Comparison of ENCODE assay signal across 8 mouse cellular contexts in the genomic region with DNA sequence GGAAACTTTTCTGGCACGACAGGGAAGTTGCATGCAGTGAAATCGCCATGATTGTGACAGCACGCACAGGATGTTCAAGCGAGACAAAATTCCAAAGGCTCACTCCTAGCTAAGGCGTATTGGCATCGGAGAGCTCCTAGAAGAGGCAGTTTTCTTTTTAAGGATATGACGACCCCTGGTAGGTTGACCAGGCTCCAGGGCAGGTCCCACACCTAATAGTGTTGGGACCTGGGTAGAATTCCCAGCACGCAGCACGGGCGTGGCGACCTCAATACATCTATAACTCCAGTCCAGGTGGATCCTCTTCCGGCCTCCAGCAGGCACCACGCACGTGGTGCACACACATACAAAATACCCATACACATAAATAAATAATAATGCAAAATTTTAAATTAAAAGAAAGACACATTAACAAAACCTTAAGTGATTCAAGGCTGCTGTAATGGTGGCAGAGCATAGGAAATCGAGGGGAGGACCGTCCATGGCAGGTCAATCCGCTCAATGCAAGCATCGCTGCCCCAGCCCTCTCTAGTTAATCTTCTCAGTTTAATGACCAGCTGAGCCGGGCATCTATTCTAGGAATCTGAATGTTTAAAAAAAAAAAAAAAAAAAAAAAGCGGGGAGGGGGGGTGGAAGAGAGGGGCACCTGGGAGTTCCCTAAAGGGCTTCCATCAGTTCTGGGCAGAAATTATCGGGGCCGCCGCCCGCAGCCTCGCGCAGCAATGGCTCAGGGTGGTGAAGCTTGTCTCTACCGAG. TPM values are rescaled to one million over a fixed set of nuclear protein-coding genes. Genes with fewer than 3 reads are reported as not detected.
A peak's percentile ranks its signal among the peaks of the same experiment; 100 is the strongest.
DNase-seq lines count a peak whose midpoint lies in the region; ATAC-seq and TF ChIP-seq lines count a peak whose summit lies in the region.
"Had no signal": no experiment of that assay in that cellular context is flagged by ENCODE, and none has a peak within 500 bp of the region (broad histone marks: within the 10 kb centered on the region; RNA-seq: fewer than 3 reads in every experiment).

No protein-coding gene starts in this region.

- no peaks in the 10 kb centered on the region for H3K27me3 ChIP-seq in lung, postnatal 0 days (replicated peaks; ENCODE audit: insufficient read depth, low read length)
- no peaks in the 10 kb centered on the region for H3K27me3 ChIP-seq in embryonic facial prominence, embryonic 13.5 days
- H3K27me3 ChIP-seq in hindbrain, embryonic 16.5 days (replicated peaks; ENCODE audit: control insufficient read depth, insufficient read depth, low read length): no peaks in the 10 kb centered on the region
- H3K27me3 ChIP-seq in midbrain, postnatal 0 days (ENCODE audit: insufficient read depth, low read length): no peaks in the 10 kb centered on the region

- no peak for TF ChIP-seq CTCF in lung, postnatal 0 days (IDR thresholded peaks at IDR 0.05)
- no peak for TF ChIP-seq CTCF in midbrain, postnatal 0 days (IDR thresholded peaks at IDR 0.05)

- peak overlapping the region; percentile 83 for H3K4me2 ChIP-seq in lung, postnatal 0 days (replicated peaks; ENCODE audit: low read depth, low read length)
- peak overlapping the region; percentile 85 for H3K4me2 ChIP-seq in embryonic facial prominence, embryonic 13.5 days
- H3K4me2 ChIP-seq in hindbrain, embryonic 16.5 days (ENCODE audit: low read length): peak overlapping the region; percentile 85
- peak overlapping the region; percentile 89 for H3K4me2 ChIP-seq in midbrain, postnatal 0 days (ENCODE audit: low read depth, low read length, poor library complexity, severe bottlenecking)

- ATAC-seq in lung, postnatal 0 days: no peak
- no peak for ATAC-seq in embryonic facial prominence, embryonic 13.5 days (ENCODE audit: insufficient number of reproducible peaks, insufficient read depth, low FRiP score, low TSS enrichment, low read depth)
- ATAC-seq in hindbrain, embryonic 16.5 days: peak; percentile 22
- ATAC-seq in midbrain, postnatal 0 days (ENCODE audit: low FRiP score): peak; percentile 48

- 0 out of 2 replicates have a peak, but pooled peaks have one; percentile 39 for TF ChIP-seq EP300 in lung, postnatal 0 days (IDR thresholded peaks at IDR 0.05)

- no peak overlapping the region; the same call in 1 of the 2 replicates for H3K27ac ChIP-seq in lung, postnatal 0 days (ENCODE audit: low read length)
- no peak overlapping the region for H3K27ac ChIP-seq in embryonic facial prominence, embryonic 13.5 days
- peak overlapping the region; percentile 88 for H3K27ac ChIP-seq in hindbrain, embryonic 16.5 days (ENCODE audit: low read depth, low read length)
- H3K27ac ChIP-seq in midbrain, postnatal 0 days (ENCODE audit: low read depth, low read length): peak overlapping the region; percentile 78

- no peaks in the 10 kb centered on the region for H3K9me3 ChIP-seq in lung, postnatal 0 days (ENCODE audit: low read length)
- no peaks in the 10 kb centered on the region for H3K9me3 ChIP-seq in embryonic facial prominence, embryonic 13.5 days
- no peaks in the 10 kb centered on the region for H3K9me3 ChIP-seq in hindbrain, embryonic 16.5 days (ENCODE audit: control insufficient read depth, low read length)
- H3K9me3 ChIP-seq in midbrain, postnatal 0 days (ENCODE audit: low read length): no peaks in the 10 kb centered on the region

- DNase-seq in lung, postnatal 0 days (ENCODE audit: low spot score): no peak
- DNase-seq in lung, postnatal 10 days: no peak
- DNase-seq in midbrain, postnatal 0 days (ENCODE audit: low spot score): peak; percentile 37
- no peak for DNase-seq in gastrocnemius, postnatal 25 days
- no peak for DNase-seq in spleen, postnatal 10 days (ENCODE audit: low spot score in 2 of 2)

- 0 out of 2 replicates have a peak, but pooled peaks cover 3% of the 10 kb centered on the region for H3K36me3 ChIP-seq in lung, postnatal 0 days (ENCODE audit: insufficient read depth, low read length)
- H3K36me3 ChIP-seq in embryonic facial prominence, embryonic 13.5 days: peaks cover 21% of the 10 kb centered on the region
- peaks cover 4% of the 10 kb centered on the region; the same call in 1 of the 2 replicates for H3K36me3 ChIP-seq in hindbrain, embryonic 16.5 days (ENCODE audit: control insufficient read depth, insufficient read depth, low read length)
- H3K36me3 ChIP-seq in midbrain, postnatal 0 days (ENCODE audit: insufficient read depth, low read length): peaks cover 17% of the 10 kb centered on the region

- peaks cover 10% of the 10 kb centered on the region; the same call in 1 of the 2 replicates for H3K4me1 ChIP-seq in lung, postnatal 0 days (ENCODE audit: insufficient read depth, low read depth, low read length)
- H3K4me1 ChIP-seq in embryonic facial prominence, embryonic 13.5 days: peaks cover 17% of the 10 kb centered on the region
- peaks cover 12% of the 10 kb centered on the region for H3K4me1 ChIP-seq in hindbrain, embryonic 16.5 days (ENCODE audit: control insufficient read depth, insufficient read depth, low read depth, low read length)
- peaks cover 15% of the 10 kb centered on the region for H3K4me1 ChIP-seq in midbrain, postnatal 0 days (ENCODE audit: insufficient read depth, low read length)

- peak overlapping the region; percentile 67 for H3K4me3 ChIP-seq in lung, postnatal 0 days (ENCODE audit: low read depth, low read length)
- peak overlapping the region; percentile 76 for H3K4me3 ChIP-seq in embryonic facial prominence, embryonic 13.5 days
- peak overlapping the region; percentile 81 for H3K4me3 ChIP-seq in hindbrain, embryonic 16.5 days (ENCODE audit: low read length)
- H3K4me3 ChIP-seq in midbrain, postnatal 0 days (ENCODE audit: low read depth, low read length): peak overlapping the region; percentile 78

- WGBS in lung, postnatal 0 days: 32% methylated on average over 26 of the region's 27 CpGs
- WGBS in embryonic facial prominence, embryonic 13.5 days: 30% methylated on average over 27 of the region's 27 CpGs
- 24% methylated on average over 26 of the region's 27 CpGs for WGBS in hindbrain, embryonic 16.5 days
- WGBS in midbrain, postnatal 0 days: 22% methylated on average over 25 of the region's 27 CpGs

- peak overlapping the region; percentile 65; the same call in 1 of the 2 replicates for H3K9ac ChIP-seq in lung, postnatal 0 days (replicated peaks; ENCODE audit: low read depth)
- peak overlapping the region; percentile 80 for H3K9ac ChIP-seq in embryonic facial prominence, embryonic 13.5 days
- H3K9ac ChIP-seq in hindbrain, embryonic 16.5 days (ENCODE audit: low read depth, low read length): peak overlapping the region; percentile 89
- peak overlapping the region; percentile 84 for H3K9ac ChIP-seq in midbrain, postnatal 0 days (replicated peaks; ENCODE audit: low read length, poor library complexity, severe bottlenecking)

RNA-seq across cellular contexts. Expression of a gene that starts 0.5 kb away (rescaled TPM):
- 57.1 and 57.5 TPM in 2 replicates for polyA plus RNA-seq in lung, postnatal 0 days (2015; fragmentation: Nextera tagmentation; extraction: Ambion mirVana)
- 36.7 and 37.1 TPM in 2 replicates for polyA plus RNA-seq in embryonic facial prominence, embryonic 13.5 days (2015; fragmentation: Nextera tagmentation; extraction: Ambion mirVana)
- polyA plus RNA-seq in hindbrain, embryonic 16.5 days (2015; fragmentation: Nextera tagmentation; extraction: Ambion mirVana): 110 and 111 TPM in 2 replicates
- 162 and 182 TPM in 2 replicates for total RNA-seq in midbrain, postnatal 0 days (2014; rRNA removed)
- 115 and 127 TPM in 2 replicates for polyA plus RNA-seq in midbrain, postnatal 0 days (2015; fragmentation: Nextera tagmentation; extraction: Ambion mirVana)
- total RNA-seq in gastrocnemius, postnatal 25 days (2021): 10 to 100 TPM; 48.6 to 51.5 TPM

RNA-seq across cellular contexts. Expression of a gene that starts 27.8 kb away (rescaled TPM):
- polyA plus RNA-seq in lung, postnatal 0 days (2015; fragmentation: Nextera tagmentation; extraction: Ambion mirVana): 71.2 and 77.6 TPM in 2 replicates
- 59.9 and 62.3 TPM in 2 replicates for polyA plus RNA-seq in embryonic facial prominence, embryonic 13.5 days (2015; fragmentation: Nextera tagmentation; extraction: Ambion mirVana)
- polyA plus RNA-seq in hindbrain, embryonic 16.5 days (2015; fragmentation: Nextera tagmentation; extraction: Ambion mirVana): 344 and 354 TPM in 2 replicates
- 391 and 571 TPM in 2 replicates for total RNA-seq in midbrain, postnatal 0 days (2014; rRNA removed)
- polyA plus RNA-seq in midbrain, postnatal 0 days (2015; fragmentation: Nextera tagmentation; extraction: Ambion mirVana): 341 and 372 TPM in 2 replicates
- total RNA-seq in gastrocnemius, postnatal 25 days (2021): 1 to 10 TPM; 6.5 to 9.1 TPM

RNA-seq across cellular contexts. Expression of a gene that starts 46.3 kb away (rescaled TPM):
- 1.7 and 2.0 TPM in 2 replicates for polyA plus RNA-seq in lung, postnatal 0 days (2015; fragmentation: Nextera tagmentation; extraction: Ambion mirVana)
- 0.37 and 3.7 TPM in 2 replicates for polyA plus RNA-seq in embryonic facial prominence, embryonic 13.5 days (2015; fragmentation: Nextera tagmentation; extraction: Ambion mirVana)
- polyA plus RNA-seq in hindbrain, embryonic 16.5 days (2015; fragmentation: Nextera tagmentation; extraction: Ambion mirVana): 0.18 and 0.20 TPM in 2 replicates
- total RNA-seq in midbrain, postnatal 0 days (2014; rRNA removed): not detected in 2 replicates
- 0.20 TPM in 1 of 2 replicates, not detected in the other for polyA plus RNA-seq in midbrain, postnatal 0 days (2015; fragmentation: Nextera tagmentation; extraction: Ambion mirVana)
- not detected for total RNA-seq in gastrocnemius, postnatal 25 days (2021)
- total RNA-seq: common myeloid progenitor, adult 5-6 weeks had no signal

Comparison
In these comparisons a context has a peak if more than half of its experiments do, and no peak if none do; other contexts are left out.
1. ATAC-seq: peak in hindbrain, embryonic 16.5 days (single experiment) and midbrain, postnatal 0 days (single experiment); none in lung, postnatal 0 days (single experiment) and embryonic facial prominence, embryonic 13.5 days (single experiment).
2. H3K27ac ChIP-seq: peak in hindbrain, embryonic 16.5 days (single experiment) and midbrain, postnatal 0 days (single experiment); none in lung, postnatal 0 days (single experiment) and embryonic facial prominence, embryonic 13.5 days (single experiment).
3. Peak in every context shown above with its lines, with median percentiles within 50 percentile points of each other: H3K4me2 ChIP-seq, H3K4me3 ChIP-seq and H3K9ac ChIP-seq.